ENCODE assay signal across 26 mouse cellular contexts in the genomic region with DNA sequence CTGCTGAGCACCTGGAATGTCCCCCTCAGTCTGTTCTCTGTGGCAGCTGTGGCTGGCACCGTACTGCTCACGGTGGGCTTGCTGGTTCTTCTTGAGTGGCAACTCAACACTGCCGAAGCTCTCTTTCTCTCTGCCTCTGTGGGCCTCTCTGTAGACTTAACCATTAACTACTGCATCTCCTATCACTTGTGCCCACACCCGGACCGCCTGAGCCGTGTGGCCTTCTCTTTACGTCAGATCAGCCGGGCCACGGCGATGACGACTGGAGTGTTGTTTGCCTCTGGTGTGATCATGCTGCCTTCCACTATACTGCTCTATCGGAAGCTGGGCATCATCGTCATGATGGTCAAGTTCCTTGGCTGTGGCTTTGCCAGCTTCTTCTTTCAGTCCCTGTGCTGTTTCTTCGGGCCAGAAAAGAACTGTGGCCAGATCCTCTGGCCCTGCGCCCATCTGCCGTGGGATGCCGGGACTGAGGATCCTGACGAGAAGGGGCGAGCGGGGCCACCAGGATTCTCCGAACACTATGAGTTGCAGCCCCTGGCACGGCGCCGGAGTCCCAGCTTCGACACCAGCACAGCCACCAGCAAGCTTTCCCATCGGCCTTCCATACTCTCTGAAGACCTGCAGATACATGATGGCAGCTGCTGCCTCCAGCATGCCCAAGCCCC. TPM values are rescaled to one million over a fixed set of nuclear protein-coding genes. Genes with fewer than 3 reads are reported as not detected.
A peak's percentile ranks its signal among the peaks of the same experiment; 100 is the strongest.
DNase-seq lines count a peak whose midpoint lies in the region; ATAC-seq and TF ChIP-seq lines count a peak whose summit lies in the region.
"Had no signal": no experiment of that assay in that cellular context is flagged by ENCODE, and none has a peak within 500 bp of the region (broad histone marks: within the 10 kb centered on the region; RNA-seq: fewer than 3 reads in every experiment).

No protein-coding gene starts in this region.

- no peak for TF ChIP-seq EP300 in heart, adult 2 months (IDR thresholded peaks at IDR 0.05; ENCODE audit: insufficient read depth, low read depth, low read length)

- no peaks in the 10 kb centered on the region for H3K36me3 ChIP-seq in heart, adult 2 months (ENCODE audit: control insufficient read depth, insufficient read depth, low read length)
- no peaks in the 10 kb centered on the region for H3K36me3 ChIP-seq in liver, embryonic 12.5 days
- H3K36me3 ChIP-seq: heart, embryonic 15.5 days; limb, embryonic 12.5 days had no signal

- H3K4me1 ChIP-seq in heart, adult 2 months (ENCODE audit: control insufficient read depth, insufficient read depth, low read length): peaks cover 1% of the 10 kb centered on the region; the same call in 1 of the 2 replicates
- H3K4me1 ChIP-seq in liver, embryonic 12.5 days: peaks cover 46% of the 10 kb centered on the region

- TF ChIP-seq POLR2A in heart, adult 2 months (IDR thresholded peaks at IDR 0.05; ENCODE audit: insufficient read depth, low read depth, low read length): no peak

- TF ChIP-seq CTCF in heart, adult 2 months (IDR thresholded peaks at IDR 0.05): no peak

- peak overlapping the region; percentile 55 for H3K4me2 ChIP-seq in liver, embryonic 12.5 days

- no peaks in the 10 kb centered on the region for H3K79me2 ChIP-seq in heart, adult 2 months (replicated peaks; ENCODE audit: control insufficient read depth, insufficient read depth, low read length)

- H3K9ac ChIP-seq in heart, adult 2 months (ENCODE audit: low read depth, low read length): no peak overlapping the region
- peak overlapping the region; percentile 47; the same call in 1 of the 2 replicates for H3K9ac ChIP-seq in liver, embryonic 12.5 days
- H3K9ac ChIP-seq: heart, embryonic 15.5 days; hindbrain, embryonic 13.5 days; midbrain, embryonic 12.5 days had no signal

- H3K27me3 ChIP-seq in heart, adult 2 months (ENCODE audit: control insufficient read depth, insufficient read depth, low read length): no peaks in the 10 kb centered on the region
- H3K27me3 ChIP-seq in liver, embryonic 12.5 days (replicated peaks): peaks cover 34% of the 10 kb centered on the region; the same call in 1 of the 2 replicates

- no peaks in the 10 kb centered on the region for H3K9me3 ChIP-seq in liver, embryonic 12.5 days (replicated peaks)
- H3K9me3 ChIP-seq: forebrain, embryonic 12.5 days; heart, embryonic 15.5 days; hindbrain, embryonic 13.5 days; limb, embryonic 12.5 days; midbrain, embryonic 12.5 days had no signal

- no peak for ATAC-seq in cerebellum, adult (ENCODE audit: insufficient number of reproducible peaks, low FRiP score, low TSS enrichment)
- peak; percentile 82 for ATAC-seq in liver, embryonic 12.5 days

- H3K4me3 ChIP-seq in heart, adult 2 months: no peak overlapping the region
- H3K4me3 ChIP-seq in liver, embryonic 12.5 days: 0 out of 2 replicates have a peak overlapping the region, but pooled peaks have one; percentile 28
- H3K4me3 ChIP-seq: hindbrain, embryonic 13.5 days; midbrain, embryonic 12.5 days had no signal

- WGBS in heart, adult 2 months: 94% methylated on average over 26 of the region's 26 CpGs
- 74% methylated on average over 26 of the region's 26 CpGs for WGBS in liver, embryonic 12.5 days (ENCODE audit: insufficient replicate concordance)

- no peak overlapping the region for H3K27ac ChIP-seq in heart, adult 2 months
- peak overlapping the region; percentile 72 for H3K27ac ChIP-seq in liver, embryonic 12.5 days
- H3K27ac ChIP-seq: forebrain, embryonic 12.5 days; heart, embryonic 15.5 days; hindbrain, embryonic 13.5 days; limb, embryonic 12.5 days; midbrain, embryonic 12.5 days had no signal

- intact Hi-C loops in heart, adult 2 months (cut with DNase I): loop anchor here (5.0 kb wide), 1 partner anchor 161 kb away; no protein-coding TSS in a partner anchor

- DNase-seq in cerebellum, adult 11 months: peak; percentile 53
- peak; percentile 88 for DNase-seq in heart, adult 11 months
- DNase-seq in heart, adult 2 months: no peak
- peak; percentile 48 for DNase-seq in cerebellum, adult 9-10 months
- DNase-seq in right cerebral cortex, postnatal 36 days (ENCODE audit: low spot score in 2 of 2): no peak
- DNase-seq in right cerebral cortex, postnatal 14 days: no peak
- DNase-seq: adrenal gland, postnatal 14 days; heart, postnatal 36 days; kidney, postnatal 10 days; lung, adult 2 months; lung, postnatal 14 days; thymus, adult 18-20 months; thymus, postnatal 36 days had no signal

RNA-seq across cellular contexts. Expression of a gene that starts 12.2 kb away (rescaled TPM):
- under 1 TPM in 1 of 2 experiments, not detected in 1; 0.11 TPM for total RNA-seq in heart, adult 2 months (2021)
- 0.39 and 0.53 TPM in 2 replicates for polyA plus RNA-seq in heart, adult 2 months (2012; rRNA removed)
- 0.35 and 0.37 TPM in 2 replicates for polyA plus RNA-seq in liver, embryonic 12.5 days (2016; fragmentation: Nextera tagmentation; extraction: Ambion mirVana)
- total RNA-seq: neutrophil, adult 5-6 weeks had no signal

RNA-seq across cellular contexts. Expression of a gene that starts 19.2 kb away (rescaled TPM):
- total RNA-seq in heart, adult 2 months (2021): not detected
- not detected in 2 replicates for polyA plus RNA-seq in heart, adult 2 months (2012; rRNA removed)
- polyA plus RNA-seq in liver, embryonic 12.5 days (2016; fragmentation: Nextera tagmentation; extraction: Ambion mirVana): not detected in 2 replicates
- total RNA-seq: adrenal gland, postnatal 14 days; gastrocnemius, adult 8-10 months; heart, postnatal 36 days; layer of hippocampus, postnatal 10 days; left cerebral cortex, postnatal 10 days; megakaryocyte, adult 5-6 weeks; neutrophil, adult 5-6 weeks had no signal
- polyA plus RNA-seq: embryonic facial prominence, embryonic 11.5 days; forebrain, embryonic 12.5 days; heart, embryonic 15.5 days; hindbrain, embryonic 13.5 days; limb, embryonic 12.5 days; midbrain, embryonic 12.5 days had no signal

RNA-seq across cellular contexts. Expression of a gene that starts 22.1 kb away (rescaled TPM):
- total RNA-seq in heart, adult 2 months (2021): under 1 TPM; 0.64 to 0.68 TPM
- polyA plus RNA-seq in heart, adult 2 months (2012; rRNA removed): 0.23 and 0.59 TPM in 2 replicates
- 92.8 and 95.2 TPM in 2 replicates for polyA plus RNA-seq in liver, embryonic 12.5 days (2016; fragmentation: Nextera tagmentation; extraction: Ambion mirVana)

RNA-seq across cellular contexts. Expression of a gene that starts 29.3 kb away (rescaled TPM):
- 10 to 100 TPM; 24.3 to 26.4 TPM for total RNA-seq in heart, adult 2 months (2021)
- polyA plus RNA-seq in heart, adult 2 months (2012; rRNA removed): 15.1 and 21.7 TPM in 2 replicates
- 0.36 and 0.39 TPM in 2 replicates for polyA plus RNA-seq in liver, embryonic 12.5 days (2016; fragmentation: Nextera tagmentation; extraction: Ambion mirVana)
- total RNA-seq: neutrophil, adult 5-6 weeks had no signal

RNA-seq across cellular contexts. Expression of a gene that starts 46.2 kb away (rescaled TPM):
- 10 to 100 TPM; 31.8 to 34.9 TPM for total RNA-seq in heart, adult 2 months (2021)
- 8.8 and 16.3 TPM in 2 replicates for polyA plus RNA-seq in heart, adult 2 months (2012; rRNA removed)
- 23.1 TPM in 2 replicates for polyA plus RNA-seq in liver, embryonic 12.5 days (2016; fragmentation: Nextera tagmentation; extraction: Ambion mirVana)

Comparison
In these comparisons a context has a peak if more than half of its experiments do, and no peak if none do; other contexts are left out.
1. DNase-seq: peak in cerebellum, adult 11 months (single experiment), heart, adult 11 months (single experiment) and cerebellum, adult 9-10 months (single experiment); none in heart, adult 2 months (0 of 2), right cerebral cortex, postnatal 36 days (0 of 2) and right cerebral cortex, postnatal 14 days (single experiment).
2. RNA of a gene that starts 22.1 kb away (polyA plus RNA-seq): 92.8 to 95.2 TPM in liver, embryonic 12.5 days; 0.23 to 0.59 TPM in heart, adult 2 months; every median in the first group is over 10 times any median in the second.